Mouse (Mus musculus): ENCODE data around the gene Dhx16. TPM values are rescaled to one million over a fixed set of nuclear protein-coding genes. Genes with fewer than 3 reads are reported as not detected.

Gene Dhx16
- polyA plus RNA-seq, 1 experiment from 2014 or later = 50.6 TPM

- DNase-seq (ENCODE audit: low spot score) = no peak
Measured at GRCm38 (mm10) chr17:35859835-35860234, 19.8 kb upstream of the Dhx16 start.

- DNase-seq (ENCODE audit: low spot score) = no peak
Measured at GRCm38 (mm10) chr17:35860831-35861197, 18.8 kb upstream of the Dhx16 start.

GRCm38 (mm10) chr17:35861198-35861857 is 18.3 kb upstream of the Dhx16 start, which contains the start of gene Nrm:
Nrm (plus strand) TSS chr17:35861318.
- DNase-seq (ENCODE audit: low spot score) = peak; percentile 80

GRCm38 (mm10) chr17:35864832-35865353 is 14.7 kb upstream of the Dhx16 start:
- DNase-seq (ENCODE audit: low spot score) = no peak

- peak; percentile 22 for DNase-seq (ENCODE audit: low spot score)
Measured at GRCm38 (mm10) chr17:35865481-35866280, 13.9 kb upstream of the Dhx16 start, which contains the start of gene Ppp1r18. Ppp1r18 (plus strand) TSS chr17:35865593.

GRCm38 (mm10) chr17:35866281-35866831 is 13.3 kb upstream of the Dhx16 start:
- DNase-seq (ENCODE audit: low spot score) = peak; percentile 18

GRCm38 (mm10) chr17:35866911-35867890 is 12.4 kb upstream of the Dhx16 start:
- DNase-seq (ENCODE audit: low spot score) = peak; percentile 28

GRCm38 (mm10) chr17:35868165-35868820 is 11.3 kb upstream of the Dhx16 start:
- DNase-seq (ENCODE audit: low spot score) = peak; percentile 67

GRCm38 (mm10) chr17:35868961-35869345 is 10.7 kb upstream of the Dhx16 start:
- DNase-seq (ENCODE audit: low spot score) = no peak

- DNase-seq (ENCODE audit: low spot score) = peak; percentile 34
Measured at GRCm38 (mm10) chr17:35869346-35870067, 10.1 kb upstream of the Dhx16 start.

- DNase-seq (ENCODE audit: low spot score) = peak; percentile 88
Measured at GRCm38 (mm10) chr17:35870151-35870883, 9.3 kb upstream of the Dhx16 start.

GRCm38 (mm10) chr17:35870884-35871696 is 8.5 kb upstream of the Dhx16 start:
- peak; percentile 65 for DNase-seq (ENCODE audit: low spot score)

GRCm38 (mm10) chr17:35873774-35874519 is 5.7 kb upstream of the Dhx16 start:
- peak; percentile 85 for DNase-seq (ENCODE audit: low spot score)

GRCm38 (mm10) chr17:35874721-35875120 is 4.9 kb upstream of the Dhx16 start:
- no peak for DNase-seq (ENCODE audit: low spot score)

- DNase-seq (ENCODE audit: low spot score) = no peak
Measured at GRCm38 (mm10) chr17:35882924-35883323, 3.3 kb downstream of the Dhx16 start.

- DNase-seq (ENCODE audit: low spot score) = no peak
Measured at GRCm38 (mm10) chr17:35883777-35884176, 4.2 kb downstream of the Dhx16 start.

GRCm38 (mm10) chr17:35887725-35888124 is 8.1 kb downstream of the Dhx16 start:
- no peak for DNase-seq (ENCODE audit: low spot score)

Measured in thymus, postnatal 0 days (tissue).